Mouse (Mus musculus) CH12.LX (cell line): ENCODE data around the gene Fam222b. TPM values are rescaled to one million over a fixed set of nuclear protein-coding genes. Genes with fewer than 3 reads are reported as not detected.

ENCODE experiments used
- DNase-seq: peaks from one replicate; pipeline ENCODE4 v3.0.0-alpha.2; 2013; ENCODE audit errors: extremely low read depth
- H3K27ac ChIP-seq: 2 replicates; pipeline ENCODE4 v1.5.1; 2012; ENCODE audit warnings: low read depth, mild to moderate bottlenecking, control low read depth, moderate library complexity; ENCODE audit not compliant: insufficient read depth
- H3K27me3 ChIP-seq: replicated peaks from 2 replicates; pipeline ENCODE3; 2012; ENCODE audit warnings: inconsistent platforms
- H3K36me3 ChIP-seq, 2 experiments: replicated peaks in 1 of 2; 2 replicates each; pipeline versions ENCODE3 to v1.6.1; 2012; ENCODE audit warnings: inconsistent platforms in 1 of 2, low read length in 1 of 2, mild to moderate bottlenecking in 1 of 2, mixed read lengths in 1 of 2, moderate library complexity in 1 of 2; ENCODE audit not compliant: control insufficient read depth in 1 of 2, insufficient read depth in 1 of 2
- H3K4me1 ChIP-seq, 2 experiments: 2 replicates each; pipeline ENCODE4 v1.6.1; 2012; ENCODE audit warnings: inconsistent platforms in 1 of 2, moderate library complexity in 1 of 2; ENCODE audit not compliant: insufficient read depth in 2 of 2, control insufficient read depth in 1 of 2
- H3K4me2 ChIP-seq: 2 replicates; pipeline ENCODE4 v1.6.1; 2012; ENCODE audit warnings: low read depth, mild to moderate bottlenecking, control low read depth; ENCODE audit not compliant: poor library complexity, insufficient read depth, severe bottlenecking
- H3K4me3 ChIP-seq, 3 experiments: fragments of 150-350 bp in 1 of 3; sonication (generic) in 1 of 3; replicated peaks in 1 of 3; 2 replicates each; pipeline versions ENCODE3 to v1.5.1; 2011 to 2012; ENCODE audit warnings: low read depth in 2 of 3, low read length in 2 of 3, mild to moderate bottlenecking in 2 of 3, moderate library complexity in 2 of 3, control low read depth in 1 of 3, improper control_type of control experiment in 1 of 3, inconsistent platforms in 1 of 3, mixed read lengths in 1 of 3; ENCODE audit not compliant: poor library complexity in 1 of 3
- H3K79me2 ChIP-seq: replicated peaks from 2 replicates; pipeline ENCODE4 v1.6.1; 2012; ENCODE audit warnings: mild to moderate bottlenecking, moderate library complexity; ENCODE audit not compliant: control insufficient read depth, poor library complexity, insufficient read depth, severe bottlenecking; ENCODE audit errors: extremely low read depth
- H3K9ac ChIP-seq: 2 replicates; pipeline ENCODE4 v1.6.1; 2012; ENCODE audit warnings: low read depth, mild to moderate bottlenecking, control low read depth, moderate library complexity; ENCODE audit not compliant: insufficient read depth
- H3K9me3 ChIP-seq: replicated peaks from 2 replicates; pipeline ENCODE3; 2012; ENCODE audit warnings: low read length, inconsistent platforms, mixed read lengths
- BHLHE40 ChIP-seq: IDR thresholded peaks from 2 replicates; pipeline ENCODE4 v1.6.1; 2011; ENCODE audit warnings: mild to moderate bottlenecking, low read depth, low read length, improper control_type of control experiment
- CHD1 ChIP-seq: IDR thresholded peaks from 2 replicates; pipeline ENCODE4 v1.6.1; 2012; ENCODE audit warnings: low read depth, low read length, improper control_type of control experiment, inconsistent platforms
- CHD2 ChIP-seq: IDR thresholded peaks from 2 replicates; pipeline ENCODE4 v1.6.1; 2011; ENCODE audit warnings: low read length, improper control_type of control experiment
- E2F4 ChIP-seq: IDR thresholded peaks from 2 replicates; pipeline ENCODE4 v1.6.1; 2011; ENCODE audit warnings: low read depth, low read length, improper control_type of control experiment; ENCODE audit not compliant: insufficient replicate concordance
- ELF1 ChIP-seq: IDR thresholded peaks from 2 replicates; pipeline ENCODE4 v1.6.1; 2014; ENCODE audit warnings: low read depth, mild to moderate bottlenecking, inconsistent platforms, low read length, improper control_type of control experiment
- EP300 ChIP-seq: IDR thresholded peaks from 2 replicates; pipeline ENCODE4 v1.6.1; 2011; ENCODE audit warnings: low read length, improper control_type of control experiment
- ETS1 ChIP-seq: conservative IDR thresholded peaks from 2 replicates; pipeline ENCODE4 v1.6.1; 2012; ENCODE audit warnings: low read depth, mild to moderate bottlenecking, inconsistent platforms, low read length, improper control_type of control experiment, moderate library complexity
- GABPA ChIP-seq: IDR thresholded peaks from 2 replicates; pipeline ENCODE4 v1.6.1; 2012; ENCODE audit warnings: low read depth, low read length, improper control_type of control experiment, inconsistent platforms; ENCODE audit not compliant: insufficient replicate concordance
- HCFC1 ChIP-seq: IDR thresholded peaks from 2 replicates; pipeline ENCODE4 v1.6.1; 2012; ENCODE audit warnings: low read depth, mild to moderate bottlenecking, inconsistent platforms, low read length, improper control_type of control experiment
- IRF4 ChIP-seq: IDR thresholded peaks from 2 replicates; pipeline ENCODE4 v1.6.1; 2014; ENCODE audit warnings: low read depth, mild to moderate bottlenecking, inconsistent platforms, low read length, improper control_type of control experiment
- JUN ChIP-seq: IDR thresholded peaks from 2 replicates; pipeline ENCODE4 v1.6.1; 2011; ENCODE audit warnings: low read depth, mild to moderate bottlenecking, low read length, improper control_type of control experiment, moderate library complexity; ENCODE audit not compliant: insufficient read depth
- JUND ChIP-seq: conservative IDR thresholded peaks from 2 replicates; pipeline ENCODE4 v1.6.1; 2011; ENCODE audit warnings: low read depth, low read length, improper control_type of control experiment
- KAT2A ChIP-seq: IDR thresholded peaks from 2 replicates; pipeline ENCODE4 v1.6.1; 2012; ENCODE audit warnings: low read length, improper control_type of control experiment, inconsistent platforms; ENCODE audit not compliant: insufficient replicate concordance
- MAFK ChIP-seq: IDR thresholded peaks from 2 replicates; pipeline ENCODE4 v1.6.1; 2011; ENCODE audit warnings: low read length, improper control_type of control experiment; ENCODE audit not compliant: insufficient replicate concordance
- MAX ChIP-seq: IDR thresholded peaks from 2 replicates; pipeline ENCODE4 v1.6.1; 2011; ENCODE audit warnings: low read length, improper control_type of control experiment
- MAZ ChIP-seq: IDR thresholded peaks from 2 replicates; pipeline ENCODE4 v1.6.1; 2012; ENCODE audit warnings: low read depth, mild to moderate bottlenecking, inconsistent platforms, low read length, improper control_type of control experiment, moderate library complexity
- MEF2A ChIP-seq: IDR thresholded peaks from 2 replicates; pipeline ENCODE4 v1.6.1; 2014; ENCODE audit warnings: low read depth, mild to moderate bottlenecking, inconsistent platforms, low read length, improper control_type of control experiment, borderline replicate concordance
- NELFE ChIP-seq: IDR thresholded peaks from 2 replicates; pipeline ENCODE4 v1.6.1; 2011; ENCODE audit warnings: low read depth, low read length, improper control_type of control experiment
- PAX5 ChIP-seq: IDR thresholded peaks from 2 replicates; pipeline ENCODE4 v1.6.1; 2012; ENCODE audit warnings: low read length, inconsistent platforms, mixed read lengths
- POLR2A ChIP-seq: IDR thresholded peaks from 2 replicates; pipeline ENCODE4 v1.6.1; 2011; ENCODE audit warnings: low read depth, mild to moderate bottlenecking, improper control_type of control experiment, low read length
- POLR2AphosphoS2 ChIP-seq: IDR thresholded peaks from 2 replicates; pipeline ENCODE4 v1.6.1; 2011; ENCODE audit warnings: low read depth, low read length, improper control_type of control experiment
- RAD21 ChIP-seq: IDR thresholded peaks from 2 replicates; pipeline ENCODE4 v1.6.1; 2011; ENCODE audit warnings: low read depth, mild to moderate bottlenecking, low read length, improper control_type of control experiment, moderate library complexity
- RCOR1 ChIP-seq: conservative IDR thresholded peaks from 2 replicates; pipeline ENCODE4 v1.6.1; 2012; ENCODE audit warnings: low read depth, mild to moderate bottlenecking, inconsistent platforms, low read length, improper control_type of control experiment
- SIN3A ChIP-seq: IDR thresholded peaks from 2 replicates; pipeline ENCODE4 v1.6.1; 2012; ENCODE audit warnings: low read length, improper control_type of control experiment, inconsistent platforms
- SMC3 ChIP-seq: IDR thresholded peaks from 2 replicates; pipeline ENCODE4 v1.6.1; 2011; ENCODE audit warnings: low read depth, low read length, improper control_type of control experiment
- TBP ChIP-seq: conservative IDR thresholded peaks from 2 replicates; pipeline ENCODE4 v1.6.1; 2011; ENCODE audit warnings: low read depth, low read length, improper control_type of control experiment
- TCF12 ChIP-seq: IDR thresholded peaks from 2 replicates; pipeline ENCODE4 v1.6.1; 2014; ENCODE audit warnings: low read depth, mild to moderate bottlenecking, inconsistent platforms, low read length, improper control_type of control experiment
- UBTF ChIP-seq: IDR thresholded peaks from 2 replicates; pipeline ENCODE4 v1.6.1; 2012; ENCODE audit warnings: low read depth, mild to moderate bottlenecking, inconsistent platforms, low read length, improper control_type of control experiment, moderate library complexity
- USF2 ChIP-seq: conservative IDR thresholded peaks from 2 replicates; pipeline ENCODE4 v1.6.1; 2011; ENCODE audit warnings: low read depth, low read length, improper control_type of control experiment
- ZMIZ1 ChIP-seq: IDR thresholded peaks from 2 replicates; pipeline ENCODE4 v1.6.1; 2012; ENCODE audit warnings: low read depth, mild to moderate bottlenecking, inconsistent platforms, low read length, improper control_type of control experiment
- ZNF384 ChIP-seq: IDR thresholded peaks from 2 replicates; pipeline ENCODE4 v1.6.1; 2012; ENCODE audit warnings: low read depth, low read length, improper control_type of control experiment, inconsistent platforms
- dilution Hi-C: fragments of 300-500 bp; cut with MboI; formaldehyde crosslinking; loops from 2 replicates; pipeline ENCODE4 v1.14.3; 2020; ENCODE audit warnings: low sequenced_read_pairs; ENCODE audit not compliant: extremely low pct_unique_long_range_greater_than_20kb, extremely low pct_ligation_motif_present
- in situ Hi-C: fragments of 300-500 bp; cut with MboI; formaldehyde crosslinking; loops from 3 replicates; pipeline ENCODE4 v1.14.3; 2019; ENCODE audit warnings: low sequenced_read_pairs, low pct_ligation_motif_present, low pct_unique_long_range_greater_than_20kb, mixed read lengths
- polyA plus RNA-seq: library from polyadenylated mRNA; unstranded; fragments of >175 nt; gene quantifications from 2 replicates; pipeline ENCODE4 v1.2.1, GENCODE M21; 2012; ENCODE audit warnings: low read depth; ENCODE audit not compliant: insufficient read length
- total RNA-seq, 2 experiments: library from RNA; depleted of rRNA; stranded (reverse); fragments of 300-350 nt in 1 of 2; fragments of >200 nt in 1 of 2; gene quantifications; 2 replicates each; pipeline ENCODE4 v1.2.3; 2012 to 2014

Gene Fam222b
- total and polyA plus RNA-seq, 3 experiments: 5.9 to 34.4 (median 8.7) TPM

- Histone ChIP-seq H3K27me3 (no peaks in the 10 kb centered on the region), H3K9me3 (no peaks in the 10 kb centered on the region), H3K79me2 (peaks cover 13% of the 10 kb centered on the region), H3K27ac (no peak overlapping the region), H3K4me3 (no peak overlapping the region), H3K4me1 (peaks cover 6 to 32% of the 10 kb centered on the region in 2 experiments), H3K36me3 (peaks cover 0 to 4% of the 10 kb centered on the region in 2 experiments), H3K4me2 (no peak overlapping the region), H3K9ac (no peak overlapping the region)
- in situ Hi-C loops: no loop called here
- dilution Hi-C loops: no loop called here
- DNase-seq: no peak
- TF ChIP-seq SMC3 (no peak), POLR2AphosphoS2 (no peak), USF2 (no peak), EP300 (no peak), JUN (no peak), PAX5 (no peak), TBP (no peak), MAZ (no peak), UBTF (no peak), SIN3A (no peak), ZNF384 (no peak), BHLHE40 (no peak), POLR2A (no peak), CHD2 (no peak), ETS1 (no peak), JUND (no peak), IRF4 (no peak), RAD21 (no peak), E2F4 (no peak), GABPA (no peak)
These were observed 10.9 kb upstream of the Fam222b start for GRCm38 (mm10) chr11:78083595-78083994.

GRCm38 (mm10) chr11:78086925-78087479 lies 7.5 kb upstream of the Fam222b start:
- H3K4me3 ChIP-seq: peak overlapping the region in 2 of 3 experiments; percentile 41 to 46
- H3K36me3 ChIP-seq: peaks cover 0 to 12% of the 10 kb centered on the region in 2 experiments
- H3K4me2 ChIP-seq: no peak overlapping the region
- TF ChIP-seq EP300 (peak; percentile 31; the same call in 1 of the 2 replicates), KAT2A (no peak), MAX (no peak), ZNF384 (peak; percentile 66), HCFC1 (peak; percentile 58), ELF1 (peak; percentile 87), RAD21 (no peak), JUN (no peak), MEF2A (0 out of 2 replicates have a peak, but pooled peaks have one; percentile 20), TBP (peak; percentile 94), CHD1 (peak; percentile 56; the same call in 1 of the 2 replicates), POLR2A (peak; percentile 21; the same call in 1 of the 2 replicates), RCOR1 (no peak), IRF4 (no peak), MAZ (no peak), TCF12 (0 out of 2 replicates have a peak, but pooled peaks have one; percentile 33), POLR2AphosphoS2 (no peak), ZMIZ1 (no peak), MAFK (0 out of 2 replicates have a peak, but pooled peaks have one; percentile 27), UBTF (no peak), NELFE (peak; percentile 13; the same call in 1 of the 2 replicates)
- dilution Hi-C loops (no loop called here), in situ Hi-C loops (no loop called here)
- no peak overlapping the region for H3K9ac ChIP-seq
- no peak overlapping the region for H3K27ac ChIP-seq
- peaks cover 3 to 16% of the 10 kb centered on the region in 2 experiments; a peak in 3 of 4 replicates for H3K4me1 ChIP-seq
- no peaks in the 10 kb centered on the region for H3K79me2 ChIP-seq
- no peaks in the 10 kb centered on the region for H3K27me3 ChIP-seq
- no peaks in the 10 kb centered on the region for H3K9me3 ChIP-seq
- DNase-seq: peak; percentile 69
